In the genomic region with DNA sequence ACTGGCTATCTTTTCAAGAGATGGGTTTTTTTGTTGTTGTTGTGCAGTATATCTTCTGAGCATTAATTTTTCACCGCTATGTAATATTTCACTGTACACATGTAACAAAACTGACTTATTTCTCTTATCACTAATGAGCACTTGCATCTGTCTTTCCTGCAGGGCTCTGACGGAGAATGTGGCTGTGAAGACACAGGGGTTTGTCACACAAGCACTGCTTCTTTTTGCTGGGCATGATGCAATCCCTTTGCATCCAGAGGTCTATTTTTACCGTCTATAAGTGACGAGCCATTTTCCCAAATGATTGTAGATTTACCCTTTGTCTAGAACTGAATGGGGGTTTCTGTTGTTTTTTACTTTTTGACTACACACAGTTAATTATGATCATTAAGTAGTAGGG, we compare ENCODE assay signal across 24 mouse cellular contexts. TPM values are rescaled to one million over a fixed set of nuclear protein-coding genes. Genes with fewer than 3 reads are reported as not detected.
DNase-seq lines count a peak whose midpoint lies in the region; ATAC-seq lines count a peak whose summit lies in the region.
"Had no signal": no experiment of that assay in that cellular context is flagged by ENCODE, and none has a peak within 500 bp of the region (broad histone marks: within the 10 kb centered on the region; RNA-seq: fewer than 3 reads in every experiment).

No protein-coding gene starts in this region.

- H3K36me3 ChIP-seq in forebrain, embryonic 14.5 days (ENCODE audit: control insufficient read depth, insufficient read depth, low read length): no peaks in the 10 kb centered on the region
- H3K36me3 ChIP-seq: embryonic facial prominence, embryonic 13.5 days; embryonic facial prominence, embryonic 15.5 days; forebrain, embryonic 10.5 days; forebrain, embryonic 12.5 days; forebrain, embryonic 15.5 days had no signal

- no peak overlapping the region for H3K4me2 ChIP-seq in forebrain, embryonic 14.5 days (ENCODE audit: low read length)
- H3K4me2 ChIP-seq: embryonic facial prominence, embryonic 13.5 days; embryonic facial prominence, embryonic 15.5 days; forebrain, embryonic 12.5 days; forebrain, embryonic 15.5 days had no signal

- no peak overlapping the region for H3K4me3 ChIP-seq in forebrain, embryonic 14.5 days (ENCODE audit: low read depth, low read length)
- H3K4me3 ChIP-seq: embryonic facial prominence, embryonic 13.5 days; embryonic facial prominence, embryonic 15.5 days; erythroblast, embryonic 14.5 days; forebrain, embryonic 10.5 days; forebrain, embryonic 12.5 days; forebrain, embryonic 15.5 days had no signal

- no peaks in the 10 kb centered on the region for H3K9me3 ChIP-seq in forebrain, embryonic 14.5 days (replicated peaks; ENCODE audit: control insufficient read depth, low read length)
- H3K9me3 ChIP-seq: embryonic facial prominence, embryonic 13.5 days; embryonic facial prominence, embryonic 15.5 days; forebrain, embryonic 10.5 days; forebrain, embryonic 12.5 days; forebrain, embryonic 15.5 days had no signal

- H3K27me3 ChIP-seq in forebrain, embryonic 14.5 days (replicated peaks; ENCODE audit: control insufficient read depth, insufficient read depth, low read length): no peaks in the 10 kb centered on the region
- H3K27me3 ChIP-seq: embryonic facial prominence, embryonic 13.5 days; embryonic facial prominence, embryonic 15.5 days; forebrain, embryonic 15.5 days had no signal

- no peak overlapping the region for H3K9ac ChIP-seq in forebrain, embryonic 14.5 days (ENCODE audit: low read length)
- H3K9ac ChIP-seq: embryonic facial prominence, embryonic 13.5 days; embryonic facial prominence, embryonic 15.5 days; forebrain, embryonic 12.5 days; forebrain, embryonic 15.5 days; forebrain, postnatal 0 days had no signal

- 63% methylated on average over 4 of the region's 4 CpGs for WGBS in forebrain, embryonic 14.5 days

- no peak overlapping the region for H3K27ac ChIP-seq in forebrain, embryonic 14.5 days (ENCODE audit: low read depth, low read length)
- H3K27ac ChIP-seq: embryonic facial prominence, embryonic 13.5 days; embryonic facial prominence, embryonic 15.5 days; forebrain, embryonic 10.5 days; forebrain, embryonic 12.5 days; forebrain, embryonic 15.5 days had no signal

- no peaks in the 10 kb centered on the region for H3K4me1 ChIP-seq in forebrain, embryonic 14.5 days (ENCODE audit: control insufficient read depth, insufficient read depth, low read length)
- H3K4me1 ChIP-seq: embryonic facial prominence, embryonic 13.5 days; embryonic facial prominence, embryonic 15.5 days had no signal

- peak; percentile 11; the same call in 1 of the 2 replicates for ATAC-seq in megakaryocyte progenitor cell, adult 5-6 weeks (replicated peaks; ENCODE audit: poor library complexity)
- no peak for ATAC-seq in forebrain, embryonic 14.5 days
- ATAC-seq: forebrain, embryonic 15.5 days; forebrain, postnatal 0 days had no signal

- DNase-seq in 416B (ENCODE audit: low read depth) (peak; percentile 77), MEL-GATA-1-ER (ENCODE audit: extremely low read depth, low read depth) (peak; percentile 14)
- DNase-seq in forebrain, embryonic 14.5 days (ENCODE audit: low spot score): no peak
- DNase-seq in frontal cortex, postnatal 14 days (ENCODE audit: low spot score in 2 of 2): no peak
- DNase-seq: adrenal gland, adult 2 months; adrenal gland, postnatal 10 days; adrenal gland, postnatal 25 days; cerebellum, adult 11 months; cerebellum, adult 18-20 months; cerebellum, adult 8-10 months; cerebellum, adult 9-11 months; cerebellum, postnatal 14 days; cerebellum, postnatal 36 days; embryo, embryonic 11 days; forebrain, postnatal 0 days had no signal

RNA-seq across cellular contexts. Expression of a gene that starts 35.4 kb away (rescaled TPM):
- not detected in 2 replicates for total RNA-seq in megakaryocyte progenitor cell, adult 5-6 weeks (2015)
- not detected in 2 replicates for total RNA-seq in megakaryocyte progenitor cell, adult 5-6 weeks (2017)
- polyA plus RNA-seq in forebrain, embryonic 14.5 days (2014; fragmentation: Nextera tagmentation; extraction: Ambion mirVana): 24.1 and 28.9 TPM in 2 replicates
- total RNA-seq: common myeloid progenitor, adult 5-6 weeks had no signal
- polyA plus RNA-seq: C2C12; erythroblast, embryonic 14.5 days had no signal

RNA-seq across cellular contexts. Expression of a gene that starts 45.8 kb away (rescaled TPM):
- total RNA-seq in megakaryocyte progenitor cell, adult 5-6 weeks (2015): 31.3 and 52.7 TPM in 2 replicates
- 17.4 and 18.3 TPM in 2 replicates for total RNA-seq in megakaryocyte progenitor cell, adult 5-6 weeks (2017)
- 8.1 and 9.2 TPM in 2 replicates for polyA plus RNA-seq in forebrain, embryonic 14.5 days (2014; fragmentation: Nextera tagmentation; extraction: Ambion mirVana)

RNA-seq across cellular contexts. Expression of a gene that starts 57.6 kb away (rescaled TPM):
- total RNA-seq in megakaryocyte progenitor cell, adult 5-6 weeks (2015): 7.3 and 7.7 TPM in 2 replicates
- 10.9 and 11.5 TPM in 2 replicates for total RNA-seq in megakaryocyte progenitor cell, adult 5-6 weeks (2017)
- 44.4 and 47.2 TPM in 2 replicates for polyA plus RNA-seq in forebrain, embryonic 14.5 days (2014; fragmentation: Nextera tagmentation; extraction: Ambion mirVana)

Comparison
In these comparisons a context has a peak if more than half of its experiments do, and no peak if none do; other contexts are left out.
1. DNase-seq: peak in 416B (single experiment) and MEL-GATA-1-ER (single experiment); none in forebrain, embryonic 14.5 days (single experiment) and frontal cortex, postnatal 14 days (0 of 2).